Mouse (Mus musculus) inflammation-experienced regulatory T-cells, adult 6 months (primary cell): ENCODE results near the gene Med19. TPM values are rescaled to one million over a fixed set of nuclear protein-coding genes. Genes with fewer than 3 reads are reported as not detected.
"Not testable (repeated sequence)": the region's sequence is repeated elsewhere in the genome, so short reads cannot be mapped to it uniquely, and the experiment has no call there.

Experiments used
- ATAC-seq: one replicate; pipeline ENCODE4 v1.8.0; 2017
- polyA plus RNA-seq, 3 experiments: library from polyadenylated mRNA; unstranded; fragments of 100-300 nt; shearing (Covaris generic); gene quantifications; one replicate each; pipeline ENCODE4 v1.2.1; 2017

Med19 gene
- polyA plus RNA-seq, 3 experiments from 2014 or later: 16.8 to 20.5 (median 18.9) TPM

GRCm38 (mm10) chr2:84720718-84721117 lies 42.5 kb downstream of the Med19 start:
- no peak for ATAC-seq

GRCm38 (mm10) chr2:84721182-84721581 lies 43.0 kb downstream of the Med19 start:
- ATAC-seq: no peak

- ATAC-seq: no peak
These were observed 45.7 kb downstream of the Med19 start for GRCm38 (mm10) chr2:84723856-84724255.

GRCm38 (mm10) chr2:84725770-84726169 lies 47.6 kb downstream of the Med19 start:
- no peak for ATAC-seq

- no peak for ATAC-seq
These were observed 48.5 kb downstream of the Med19 start for GRCm38 (mm10) chr2:84726716-84727115.

- peak; percentile 98 for ATAC-seq
These were observed 49.1 kb downstream of the Med19 start, which contains the start of gene Clp1 for GRCm38 (mm10) chr2:84727172-84727858. Gene Clp1 (minus strand): TSS chr2:84727350.

- not testable (repeated sequence) for ATAC-seq
These were observed 50.0 kb downstream of the Med19 start for GRCm38 (mm10) chr2:84728191-84728590.

- ATAC-seq: no peak
These were observed 53.0 kb downstream of the Med19 start for GRCm38 (mm10) chr2:84731206-84731605.

- no peak for ATAC-seq
These were observed 54.2 kb downstream of the Med19 start for GRCm38 (mm10) chr2:84732394-84732793.

- peak; percentile 84 for ATAC-seq
These were observed 55.5 kb downstream of the Med19 start, which contains the start of gene Ypel4 for GRCm38 (mm10) chr2:84733579-84734300. Gene Ypel4 (plus strand): TSS chr2:84734058.

GRCm38 (mm10) chr2:84734351-84734864 lies 56.2 kb downstream of the Med19 start:
- ATAC-seq: peak; percentile 23

- ATAC-seq: no peak
These were observed 56.7 kb downstream of the Med19 start for GRCm38 (mm10) chr2:84734919-84735318.

- ATAC-seq: no peak
These were observed 57.2 kb downstream of the Med19 start for GRCm38 (mm10) chr2:84735346-84735920.

GRCm38 (mm10) chr2:84736312-84737161 lies 58.3 kb downstream of the Med19 start:
- no peak for ATAC-seq

GRCm38 (mm10) chr2:84737451-84737925 lies 59.3 kb downstream of the Med19 start:
- ATAC-seq: no peak

Other genes starting within 250 kb of the Med19 start
- gene Tfpi, start 201.6 kb upstream of the Med19 start, polyA plus RNA-seq: 1 to 10 TPM; 1.6 to 4.9 (median 4.2) TPM
- gene Ctnnd1, start 27.6 kb upstream of the Med19 start, polyA plus RNA-seq: under 1 TPM; 0.35 to 0.97 (median 0.62) TPM
- under 1 TPM; 0.43 to 0.73 (median 0.64) TPM for gene Btbd18, start 19.3 kb upstream of the Med19 start, polyA plus RNA-seq
- gene Selenoh, start 7.6 kb upstream of the Med19 start, polyA plus RNA-seq: 100 to 1,000 TPM; 113 to 247 (median 134) TPM
- gene Gm28635, start 361 bp upstream of the Med19 start, polyA plus RNA-seq: not detected
- gene Tmx2, start 738 bp downstream of the Med19 start, polyA plus RNA-seq: 100 to 1,000 TPM in 2 of 3 experiments, 10 to 100 TPM in 1; 92.6 to 148 (median 130) TPM
- 10 to 100 TPM; 12.9 to 14.1 (median 13.3) TPM for gene Zdhhc5, start 36.8 kb downstream of the Med19 start, polyA plus RNA-seq
- gene Clp1, start 48.9 kb downstream of the Med19 start, polyA plus RNA-seq: 10 to 100 TPM; 41.2 to 48.0 (median 44.5) TPM
- 1 to 10 TPM; 1.2 to 3.2 (median 2.2) TPM for gene Ypel4, start 55.7 kb downstream of the Med19 start, polyA plus RNA-seq
- gene Gm19426, start 65.3 kb downstream of the Med19 start, polyA plus RNA-seq: not detected
- under 1 TPM in 1 of 3 experiments, not detected in 2; 0.20 TPM for gene Serping1, start 97.0 kb downstream of the Med19 start, polyA plus RNA-seq
- gene Ube2l6, start 120.4 kb downstream of the Med19 start, polyA plus RNA-seq: 10 to 100 TPM; 92.1 to 96.3 (median 93.4) TPM
- gene Smtnl1, start 144.2 kb downstream of the Med19 start, polyA plus RNA-seq: not detected
- 10 to 100 TPM; 25.4 to 39.8 (median 38.8) TPM for gene Timm10, start 148.6 kb downstream of the Med19 start, polyA plus RNA-seq
- gene Slc43a1, start 160.4 kb downstream of the Med19 start, polyA plus RNA-seq: 1 to 10 TPM; 1.9 to 9.1 (median 5.9) TPM
- not detected for gene Rtn4rl2, start 208.3 kb downstream of the Med19 start, polyA plus RNA-seq